Mouse (Mus musculus) forebrain, embryonic 10.5 days (tissue): ENCODE data around the gene Tiprl. TPM values are rescaled to one million over a fixed set of nuclear protein-coding genes. Genes with fewer than 3 reads are reported as not detected.

Experiments
- DNase-seq: peaks from one replicate; pipeline ENCODE4 v3.0.0-alpha.2; 2017; ENCODE audit warnings: low spot score; ENCODE audit errors: extremely low spot score
- H3K27ac ChIP-seq: fragments of 300-500 bp; sonication (generic); 2 replicates; pipeline ENCODE4 v1.5.1; 2016; ENCODE audit warnings: mild to moderate bottlenecking
- H3K27me3 ChIP-seq: fragments of 300-500 bp; sonication (generic); 2 replicates; pipeline ENCODE4 v1.6.1; 2016; ENCODE audit warnings: mild to moderate bottlenecking; ENCODE audit not compliant: poor library complexity, severe bottlenecking
- H3K36me3 ChIP-seq: fragments of 300-500 bp; sonication (generic); replicated peaks from 2 replicates; pipeline ENCODE4 v1.6.1; 2016; ENCODE audit warnings: mild to moderate bottlenecking, moderate library complexity
- H3K4me1 ChIP-seq: fragments of 300-500 bp; sonication (generic); 2 replicates; pipeline ENCODE4 v1.6.1; 2016
- H3K4me3 ChIP-seq: fragments of 300-500 bp; sonication (generic); 2 replicates; pipeline ENCODE4 v1.5.1; 2016; ENCODE audit warnings: mild to moderate bottlenecking, moderate library complexity
- H3K9me3 ChIP-seq: fragments of 300-500 bp; sonication (generic); 2 replicates; pipeline ENCODE4 v1.6.1; 2016; ENCODE audit warnings: mild to moderate bottlenecking, moderate library complexity
- WGBS: fragments of 180-500 bp; shearing (Covaris S2); methylation state at CpG from one replicate; pipeline ENCODE4 v1.1.7; 2016; 5-methylcytosine and 5-hydroxymethylcytosine counted together
- polyA plus RNA-seq: library from polyadenylated mRNA; unstranded; fragments of >200 nt; fragmentation: Nextera tagmentation; extraction: Ambion mirVana; gene quantifications from 2 replicates; pipeline ENCODE4 v1.2.1, GENCODE M21; 2016

Tiprl gene
- polyA plus RNA-seq, 1 experiment from 2014 or later: 93.1 TPM

DNA sequence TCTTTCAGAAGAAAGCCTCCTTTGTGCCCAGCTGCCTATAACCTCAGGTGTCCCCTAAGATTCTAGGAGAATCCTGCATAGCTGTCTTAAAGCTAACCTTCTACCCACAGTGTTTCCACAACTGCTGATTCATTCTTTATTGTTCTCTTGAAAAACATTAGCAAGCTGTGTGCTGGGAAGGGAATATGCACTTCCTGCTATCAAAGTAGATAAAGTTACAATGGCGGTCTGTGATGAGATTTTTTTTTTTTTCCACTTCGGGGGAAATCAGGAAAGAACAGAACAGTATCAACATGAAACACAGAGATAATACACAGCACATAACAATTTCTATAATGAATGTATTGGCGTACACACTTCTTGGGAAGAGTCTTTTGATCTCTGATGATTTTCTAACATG lies 38.9 kb downstream of the Tiprl start:
- no peaks in the 10 kb centered on the region for H3K9me3 ChIP-seq
- WGBS: 86% methylated on average over 3 of the region's 3 CpGs
- H3K27ac ChIP-seq: no peak overlapping the region
- DNase-seq: no peak
- H3K36me3 ChIP-seq: no peaks in the 10 kb centered on the region
- H3K4me1 ChIP-seq: peaks cover 26% of the 10 kb centered on the region
- 0 out of 2 replicates have a peak, but pooled peaks cover 9% of the 10 kb centered on the region for H3K27me3 ChIP-seq
- H3K4me3 ChIP-seq: no peak overlapping the region

DNA sequence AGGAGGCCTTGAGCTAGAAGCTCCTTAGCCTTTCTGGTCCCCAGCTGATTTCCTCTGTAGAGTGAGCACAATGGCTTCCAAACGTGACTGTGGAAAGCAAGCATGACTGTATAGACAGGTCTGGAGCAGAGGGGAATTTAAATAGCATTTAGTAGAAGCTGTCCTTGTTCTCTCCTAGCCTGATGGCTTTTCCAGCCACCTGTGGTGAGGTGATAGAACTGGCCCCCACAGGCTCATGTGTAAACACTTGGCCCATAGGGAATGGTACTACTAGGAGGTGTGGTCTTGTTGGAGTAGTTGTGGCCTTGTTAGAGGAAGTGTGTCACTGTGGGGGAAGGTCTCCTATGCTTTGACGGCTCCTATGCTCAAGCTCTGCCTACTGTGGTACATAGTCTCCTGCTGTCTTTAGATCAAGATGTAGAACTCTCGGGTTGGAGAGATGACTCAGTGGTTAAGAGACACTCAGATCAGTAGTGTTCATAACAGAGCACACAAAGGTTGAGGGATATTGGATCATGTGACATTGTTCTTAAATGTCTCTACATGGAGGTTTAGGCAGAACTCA lies 41.3 kb downstream of the Tiprl start:
- Histone ChIP-seq H3K27me3 (0 out of 2 replicates have a peak, but pooled peaks cover 9% of the 10 kb centered on the region), H3K9me3 (no peaks in the 10 kb centered on the region), H3K4me3 (no peak overlapping the region; the same call in 1 of the 2 replicates), H3K27ac (no peak overlapping the region), H3K4me1 (peaks cover 30% of the 10 kb centered on the region), H3K36me3 (no peaks in the 10 kb centered on the region)
- no peak for DNase-seq
- WGBS: 76% methylated on average over 3 of the region's 3 CpGs

DNA sequence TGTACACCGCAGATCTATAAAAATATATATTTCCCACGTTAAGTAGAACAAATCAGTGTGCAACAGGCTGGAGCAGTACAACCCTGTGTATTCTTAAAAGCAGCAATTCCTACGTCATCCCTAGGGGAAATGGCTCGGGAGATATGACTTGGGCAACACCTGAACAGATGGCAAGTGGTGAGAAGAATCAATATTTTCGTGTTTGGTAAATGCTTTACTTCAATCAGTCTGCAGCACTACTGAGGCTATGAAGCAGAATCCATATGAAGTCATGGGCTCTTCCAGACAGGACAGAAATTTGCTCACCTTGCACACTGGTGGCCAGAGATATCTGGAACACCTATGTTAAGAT lies 42.2 kb downstream of the Tiprl start:
- Histone ChIP-seq H3K27me3 (0 out of 2 replicates have a peak, but pooled peaks cover 9% of the 10 kb centered on the region), H3K36me3 (no peaks in the 10 kb centered on the region), H3K4me3 (peak overlapping the region; percentile 68), H3K4me1 (peaks cover 30% of the 10 kb centered on the region), H3K9me3 (no peaks in the 10 kb centered on the region), H3K27ac (peak overlapping the region; percentile 82)
- DNase-seq: no peak
- WGBS: 15% methylated on average over 5 of the region's 5 CpGs

DNA sequence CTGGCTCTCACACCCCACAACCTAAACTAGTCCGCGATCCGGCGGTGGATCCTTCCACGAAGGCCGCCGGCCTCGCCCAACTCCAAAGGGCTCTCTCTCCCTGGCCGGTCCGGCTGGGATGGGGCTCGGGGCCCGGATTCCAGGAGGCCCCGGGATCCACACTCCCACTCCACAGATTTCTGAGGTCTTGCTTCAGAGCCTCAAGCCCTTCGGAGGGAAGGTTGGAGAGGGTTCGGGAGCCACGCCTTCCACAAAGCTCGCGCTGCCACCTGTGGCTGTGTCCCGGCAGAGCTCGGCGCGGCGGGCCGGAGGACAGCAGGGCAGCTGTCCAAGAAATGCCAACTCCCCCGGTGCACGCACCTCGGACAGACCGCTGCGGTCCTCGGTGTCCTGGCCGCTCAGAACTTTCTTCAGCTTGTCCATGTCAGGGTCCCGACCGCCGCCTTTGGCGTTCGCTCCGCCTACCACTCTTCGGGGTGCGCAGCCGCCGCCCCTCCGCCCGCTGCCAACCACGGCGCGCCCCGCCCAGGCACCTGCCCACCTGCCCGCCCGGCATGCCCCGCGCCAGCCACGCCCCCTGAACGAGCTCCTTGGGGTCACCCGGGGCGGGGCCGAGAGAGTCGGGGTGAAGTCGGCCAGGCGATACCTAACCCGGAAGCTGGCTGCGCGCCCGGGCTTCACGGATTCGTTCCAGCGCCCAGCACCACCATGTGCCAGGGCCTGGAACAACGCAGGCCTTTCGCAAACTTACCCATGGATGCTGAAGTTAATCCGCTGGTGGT lies 42.7 kb downstream of the Tiprl start, which contains the start of gene Sft2d2:
Sft2d2 (minus strand) TSS at position 559 of the 782 bp plus-strand sequence.
- Histone ChIP-seq H3K27ac (peak within 1 kb of the TSS; percentile 82), H3K4me3 (peak within 1 kb of the TSS; percentile 68), H3K27me3 (0 out of 2 replicates have a peak, but pooled peaks cover 9% of the 10 kb centered on the region), H3K9me3 (no peaks in the 10 kb centered on the region), H3K36me3 (no peaks in the 10 kb centered on the region), H3K4me1 (peaks cover 34% of the 10 kb centered on the region)
- WGBS: under 1% methylated on average over 69 of the region's 69 CpGs
- peak; percentile 79 for DNase-seq

DNA sequence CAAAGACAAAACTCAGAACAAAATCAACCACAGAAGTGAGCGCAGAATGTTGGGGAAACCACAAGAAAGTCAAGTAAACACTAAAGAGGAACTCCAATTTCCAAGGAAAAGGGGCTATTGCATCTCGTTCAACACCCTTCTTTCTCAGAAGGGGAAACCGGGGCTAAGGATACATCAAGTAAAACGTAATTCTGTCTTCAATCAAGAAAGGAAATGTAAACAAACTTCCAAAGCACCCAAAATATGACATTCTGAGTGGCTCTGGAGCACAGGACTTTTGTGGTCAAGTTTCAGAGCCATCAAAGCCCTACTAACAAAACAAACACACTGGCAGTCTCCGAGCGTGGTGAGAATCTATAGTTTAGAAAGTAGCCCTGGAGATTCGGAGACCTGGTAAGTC lies 43.4 kb downstream of the Tiprl start:
- no peaks in the 10 kb centered on the region for H3K36me3 ChIP-seq
- peak overlapping the region; percentile 82; the same call in 1 of the 2 replicates for H3K27ac ChIP-seq
- peak overlapping the region; percentile 68 for H3K4me3 ChIP-seq
- H3K4me1 ChIP-seq: peaks cover 38% of the 10 kb centered on the region
- 19% methylated on average over 7 of the region's 7 CpGs for WGBS
- no peaks in the 10 kb centered on the region for H3K9me3 ChIP-seq
- H3K27me3 ChIP-seq: 0 out of 2 replicates have a peak, but pooled peaks cover 9% of the 10 kb centered on the region
- DNase-seq: no peak

DNA sequence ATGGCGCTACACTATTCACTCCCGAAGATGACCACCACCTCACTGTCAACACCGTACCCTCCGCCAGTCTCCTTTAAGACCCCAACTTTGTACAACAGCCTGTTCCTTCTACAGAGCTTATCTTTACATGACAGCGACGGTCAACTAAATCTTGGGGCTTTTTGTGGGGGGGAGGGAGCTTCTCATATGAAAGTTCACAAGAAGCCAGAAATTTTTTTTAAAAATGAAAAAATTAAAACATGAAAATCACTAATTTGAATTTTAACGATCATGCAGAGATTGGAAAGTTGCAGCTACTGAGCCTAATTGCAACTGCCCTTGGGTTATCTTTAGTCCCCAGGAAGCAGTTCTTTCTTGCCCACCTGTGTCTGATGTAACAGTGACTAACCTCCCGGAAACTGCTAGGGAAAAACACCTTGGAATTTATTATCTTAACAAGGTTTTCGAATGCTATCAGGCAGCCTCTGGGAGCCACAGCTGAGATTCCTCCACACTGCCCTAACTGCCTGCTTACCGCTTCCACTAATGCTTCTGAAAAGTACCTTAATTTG lies 44.0 kb downstream of the Tiprl start:
- peak overlapping the region; percentile 68; the same call in 1 of the 2 replicates for H3K4me3 ChIP-seq
- H3K27ac ChIP-seq: no peak overlapping the region
- no peak for DNase-seq
- H3K36me3 ChIP-seq: no peaks in the 10 kb centered on the region
- H3K4me1 ChIP-seq: peaks cover 42% of the 10 kb centered on the region
- H3K9me3 ChIP-seq: no peaks in the 10 kb centered on the region
- H3K27me3 ChIP-seq: 0 out of 2 replicates have a peak, but pooled peaks cover 9% of the 10 kb centered on the region
- WGBS: 80% methylated on average over 10 of the region's 10 CpGs

DNA sequence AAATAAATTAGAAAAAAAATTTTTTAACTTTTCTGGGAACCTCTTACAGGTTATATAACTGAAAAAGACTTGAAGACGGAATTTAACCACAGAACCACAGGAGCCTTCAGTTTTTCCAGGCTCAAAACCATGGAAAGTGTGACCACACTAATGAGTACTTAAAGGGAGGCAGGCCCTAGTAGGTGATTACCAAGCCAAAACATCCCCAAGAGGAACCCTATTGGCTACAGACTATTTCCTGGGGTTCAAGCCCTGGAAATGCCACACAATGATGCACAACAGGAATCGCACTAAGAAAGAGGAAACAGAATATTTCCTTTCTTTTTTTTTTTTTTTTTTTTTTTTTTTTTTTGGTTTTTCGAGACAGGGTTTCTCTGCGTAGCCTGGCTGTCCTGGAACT lies 44.7 kb downstream of the Tiprl start:
- Histone ChIP-seq H3K4me1 (peaks cover 47% of the 10 kb centered on the region), H3K27me3 (0 out of 2 replicates have a peak, but pooled peaks cover 9% of the 10 kb centered on the region), H3K27ac (no peak overlapping the region), H3K9me3 (no peaks in the 10 kb centered on the region), H3K36me3 (no peaks in the 10 kb centered on the region), H3K4me3 (no peak overlapping the region)
- DNase-seq: no peak
- 79% methylated on average over 4 of the region's 4 CpGs for WGBS

DNA sequence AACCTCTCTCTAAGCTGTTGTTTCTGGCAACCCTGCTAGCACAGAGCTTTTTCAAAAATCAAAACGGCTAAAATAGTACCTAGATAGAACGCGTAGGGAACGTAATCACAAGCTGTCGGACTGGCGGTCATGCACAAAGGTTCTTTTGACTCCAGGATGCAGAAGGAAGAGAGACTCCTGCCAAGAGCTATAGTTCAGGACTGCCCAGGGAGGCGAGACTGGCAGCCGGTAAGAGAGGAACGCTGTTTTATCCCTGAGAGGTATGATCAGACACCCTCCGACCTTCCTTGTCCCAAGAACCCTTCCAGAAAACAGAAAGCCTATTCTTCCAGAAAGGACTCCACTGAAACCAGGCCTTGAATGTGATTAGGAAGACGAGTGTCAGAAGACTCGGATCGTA lies 45.2 kb downstream of the Tiprl start:
- no peaks in the 10 kb centered on the region for H3K36me3 ChIP-seq

DNA sequence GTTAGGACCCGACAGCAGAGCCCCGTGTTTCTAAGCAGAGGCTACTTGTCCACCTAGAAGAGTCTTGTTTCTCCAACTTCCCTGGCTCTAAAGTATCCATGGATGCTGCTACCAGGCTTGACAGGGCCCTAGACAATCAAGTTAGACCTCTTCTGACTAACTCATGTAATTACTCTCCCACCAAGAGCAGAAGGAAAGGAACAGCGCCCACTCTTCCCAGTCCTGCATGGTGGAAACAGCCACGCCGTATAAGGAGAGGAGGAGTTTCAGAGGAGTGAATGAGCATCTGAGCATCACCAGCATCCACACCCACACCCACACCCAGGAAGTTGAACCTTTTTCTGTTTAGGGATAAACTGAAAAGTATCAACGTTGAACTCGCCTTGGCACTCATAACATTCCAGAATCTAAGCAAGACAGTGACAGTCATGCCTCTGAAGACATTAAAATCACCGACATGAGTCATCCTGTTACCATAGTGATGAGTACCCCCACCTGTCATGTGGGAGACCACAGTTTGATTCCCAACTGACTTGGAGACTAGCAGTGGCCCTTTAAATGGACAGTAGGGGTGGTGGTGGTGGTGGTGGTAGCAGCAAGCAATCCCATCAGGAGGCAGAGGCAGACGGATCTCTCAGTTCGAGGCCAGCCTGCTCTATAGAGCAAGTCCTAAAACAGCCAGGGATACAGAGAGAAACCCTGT lies 46.1 kb downstream of the Tiprl start:
- H3K4me1 ChIP-seq: peaks cover 52% of the 10 kb centered on the region
- WGBS: 93% methylated on average over 10 of the region's 10 CpGs
- no peak overlapping the region for H3K27ac ChIP-seq
- no peak for DNase-seq
- H3K27me3 ChIP-seq: 0 out of 2 replicates have a peak, but pooled peaks cover 9% of the 10 kb centered on the region
- H3K9me3 ChIP-seq: no peaks in the 10 kb centered on the region
- no peaks in the 10 kb centered on the region for H3K36me3 ChIP-seq
- no peak overlapping the region for H3K4me3 ChIP-seq

More for the DNA sequence above, 45.2 kb downstream of the Tiprl start:
- no peaks in the 10 kb centered on the region for H3K9me3 ChIP-seq
- DNase-seq: no peak
- no peak overlapping the region for H3K4me3 ChIP-seq
- 0 out of 2 replicates have a peak, but pooled peaks cover 9% of the 10 kb centered on the region for H3K27me3 ChIP-seq
- H3K4me1 ChIP-seq: peaks cover 52% of the 10 kb centered on the region
- H3K27ac ChIP-seq: no peak overlapping the region
- 72% methylated on average over 13 of the region's 13 CpGs for WGBS

DNA sequence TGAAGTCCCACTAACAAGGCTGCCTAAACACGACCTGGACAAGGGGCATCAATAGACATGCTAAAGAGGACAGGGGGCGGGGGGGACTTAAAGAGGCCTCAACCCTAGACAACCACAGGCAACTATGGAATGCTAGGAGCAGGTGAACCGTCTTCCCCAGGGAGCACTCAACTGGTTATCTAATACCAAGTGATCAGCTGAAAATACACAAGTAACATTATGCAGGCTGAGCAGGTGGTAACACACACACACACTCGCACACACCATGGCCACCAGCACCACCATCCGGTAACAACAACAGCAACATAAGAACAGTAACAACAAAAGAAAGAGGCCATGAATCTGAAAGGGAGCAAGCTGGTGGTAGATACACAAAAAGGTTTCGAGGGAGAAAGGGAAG lies 46.7 kb downstream of the Tiprl start:
- no peaks in the 10 kb centered on the region for H3K36me3 ChIP-seq

DNA sequence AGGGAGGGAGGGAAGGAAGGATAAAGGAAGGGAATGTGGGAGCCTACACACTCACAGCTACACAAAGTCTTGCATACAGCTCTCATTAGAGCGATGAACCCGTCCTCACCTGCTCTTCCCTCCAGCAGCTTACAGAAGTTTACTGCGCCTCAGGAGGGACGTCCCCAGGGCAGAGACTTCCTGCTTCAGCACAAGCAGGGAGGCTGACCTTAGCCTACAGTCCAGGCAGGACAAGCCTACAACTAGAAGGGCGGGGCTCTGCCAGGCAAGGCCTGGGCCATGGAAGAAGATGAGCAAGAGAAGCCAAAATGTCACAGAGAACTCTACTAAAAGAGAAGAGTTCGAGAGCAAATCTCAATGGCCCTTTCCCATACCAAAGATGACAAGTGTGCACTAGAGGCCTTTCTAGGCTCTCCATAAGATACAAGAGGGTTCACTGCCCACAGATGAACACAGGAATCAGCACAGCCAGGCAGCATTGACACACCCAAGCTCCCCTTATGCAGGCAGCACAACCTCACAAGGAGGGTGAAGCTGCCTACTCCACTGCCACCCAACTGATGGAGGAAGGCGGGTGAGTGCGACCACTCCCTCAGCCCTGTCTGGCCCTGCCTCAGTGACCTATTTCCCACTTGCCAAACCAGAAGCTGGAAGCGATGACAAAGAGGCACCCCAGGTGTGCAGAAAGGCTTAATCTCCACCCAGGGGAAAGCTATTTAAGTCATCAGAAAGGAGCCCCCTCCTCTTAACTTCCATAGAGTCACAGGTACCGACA lies 47.8 kb downstream of the Tiprl start:
- H3K4me3 ChIP-seq: no peak overlapping the region
- H3K27ac ChIP-seq: no peak overlapping the region
- H3K27me3 ChIP-seq: no peaks in the 10 kb centered on the region
- peaks cover 47% of the 10 kb centered on the region for H3K4me1 ChIP-seq
- H3K36me3 ChIP-seq: no peaks in the 10 kb centered on the region
- WGBS: 74% methylated on average over 10 of the region's 10 CpGs
- H3K9me3 ChIP-seq: no peaks in the 10 kb centered on the region
- no peak for DNase-seq

More for the DNA sequence above, 46.7 kb downstream of the Tiprl start:
- H3K4me3 ChIP-seq: no peak overlapping the region
- peaks cover 54% of the 10 kb centered on the region for H3K4me1 ChIP-seq
- H3K27ac ChIP-seq: no peak overlapping the region
- no peak for DNase-seq
- 0 out of 2 replicates have a peak, but pooled peaks cover 3% of the 10 kb centered on the region for H3K27me3 ChIP-seq
- WGBS: 74% methylated on average over 6 of the region's 6 CpGs
- no peaks in the 10 kb centered on the region for H3K9me3 ChIP-seq

DNA sequence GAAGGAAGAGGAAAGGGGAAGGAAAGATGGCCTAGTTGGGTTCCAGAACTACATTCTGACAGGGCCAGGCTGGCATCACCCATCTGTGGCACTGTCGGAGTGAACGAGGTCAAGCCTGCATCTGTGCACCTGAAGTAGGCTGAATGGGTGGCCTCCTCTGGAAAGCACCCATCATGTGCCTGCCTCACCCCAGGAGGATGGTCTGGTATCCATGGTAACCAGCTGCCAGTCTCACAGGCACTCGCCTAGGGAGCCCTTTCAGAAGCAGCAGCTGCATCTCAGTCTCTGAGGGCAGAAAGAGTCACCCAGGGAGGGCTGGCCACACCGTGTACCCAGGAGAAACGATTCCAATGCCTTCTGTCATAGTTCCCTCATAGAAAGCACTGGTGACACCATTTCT lies 49.4 kb downstream of the Tiprl start:
- peaks cover 15% of the 10 kb centered on the region for H3K36me3 ChIP-seq
- no peak overlapping the region for H3K4me3 ChIP-seq
- H3K4me1 ChIP-seq: peaks cover 35% of the 10 kb centered on the region
- H3K27ac ChIP-seq: no peak overlapping the region
- WGBS: 60% methylated on average over 5 of the region's 5 CpGs
- H3K9me3 ChIP-seq: no peaks in the 10 kb centered on the region
- no peaks in the 10 kb centered on the region for H3K27me3 ChIP-seq
- no peak for DNase-seq
